Mouse (Mus musculus): ENCODE data around the gene Ak8.

DNA sequence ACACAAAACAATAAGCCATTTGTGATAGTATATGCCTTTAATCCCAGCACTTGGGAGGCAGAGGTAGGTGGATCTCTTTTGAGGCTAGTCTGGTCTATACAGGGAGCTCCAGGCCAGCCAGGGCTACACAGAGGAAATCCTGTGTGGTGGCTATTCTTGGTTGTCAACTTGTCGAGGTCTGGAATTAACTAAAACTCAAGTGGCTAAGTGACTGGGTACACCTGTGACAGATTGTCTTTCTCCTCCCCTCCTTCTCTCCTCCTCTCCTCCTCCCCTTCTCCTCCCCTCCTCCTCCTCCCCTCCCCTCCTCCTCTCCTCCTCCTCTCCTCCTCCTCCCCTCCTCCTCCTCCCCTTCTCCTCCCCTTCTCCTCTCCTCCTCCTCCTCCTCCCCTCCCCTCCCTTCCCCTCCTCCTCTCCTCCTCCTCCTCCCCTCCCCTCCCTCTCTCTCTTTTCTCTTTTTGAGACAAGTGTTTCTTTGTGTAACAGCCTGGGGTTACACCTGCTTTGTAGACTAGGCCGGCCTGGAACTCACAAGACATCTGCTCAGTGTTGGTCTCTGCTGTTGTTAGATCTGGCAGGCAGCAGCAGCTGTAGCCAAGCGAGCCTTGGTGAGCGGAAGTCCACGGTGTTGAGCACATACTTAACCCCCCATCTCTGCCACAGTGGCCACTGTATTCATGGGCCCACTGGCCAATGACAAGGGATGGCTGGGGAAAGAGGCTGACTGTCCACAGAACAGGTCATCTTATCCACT is 110.5 kb downstream of the Ak8 start:
- TF ChIP-seq EP300 (IDR thresholded peaks at IDR 0.05; ENCODE audit: low read depth in 1 of 2, low read length in 2 of 2) (no peak), ZC3H11A (IDR thresholded peaks at IDR 0.05; ENCODE audit: low read depth, low read length) (no peak), POLR2AphosphoS5 (IDR thresholded peaks at IDR 0.05; ENCODE audit: borderline replicate concordance, low read depth, low read length) (no peak), USF1 (IDR thresholded peaks at IDR 0.05; ENCODE audit: low read depth, low read length) (no peak), CHD2 (IDR thresholded peaks at IDR 0.05; ENCODE audit: low read length) (no peak), ELF1 (IDR thresholded peaks at IDR 0.05; ENCODE audit: low read depth, low read length) (no peak), GATA1 (IDR thresholded peaks at IDR 0.05; ENCODE audit: low read depth, low read length) (no peak), MAZ (IDR thresholded peaks at IDR 0.05; ENCODE audit: low read depth, low read length) (no peak), CTCF (IDR thresholded peaks at IDR 0.05 in 2 of 3, conservative IDR thresholded peaks at IDR 0.05 in 1 of 3; ENCODE audit: control insufficient read depth in 1 of 3, insufficient read depth in 1 of 3, low read depth in 2 of 3, low read length in 3 of 3, poor library complexity in 1 of 3, severe bottlenecking in 1 of 3) (no peak), NRF1 (IDR thresholded peaks at IDR 0.05; ENCODE audit: insufficient read depth, low read depth, low read length, poor library complexity, severe bottlenecking) (no peak), POLR2A (IDR thresholded peaks at IDR 0.05; ENCODE audit: control insufficient read depth in 1 of 2, insufficient read depth in 1 of 2, low read depth in 1 of 2, low read length in 2 of 2, poor library complexity in 1 of 2) (no peak), HCFC1 (IDR thresholded peaks at IDR 0.05; ENCODE audit: low read depth, low read length) (no peak)
